32 mouse cellular contexts compared by ENCODE assay signal in genomic region chr17:75218700-75219099, GRCm38 (mm10).
"Had no signal": no experiment of that assay in that cellular context is flagged by ENCODE, and none has a peak within 500 bp of the region (broad histone marks: within the 10 kb centered on the region; RNA-seq: fewer than 3 reads in every experiment).

No protein-coding gene starts in this region.

- H3K27ac ChIP-seq: heart, adult 2 months; heart, embryonic 10.5 days; heart, embryonic 13.5 days; heart, embryonic 15.5 days; hindbrain, embryonic 10.5 days; hindbrain, embryonic 12.5 days; hindbrain, embryonic 14.5 days; hindbrain, embryonic 15.5 days; hindbrain, postnatal 0 days; kidney, embryonic 15.5 days; kidney, postnatal 0 days; layer of hippocampus, adult 2 months; left cerebral cortex, adult 2 months had no signal

- H3K4me1 ChIP-seq: heart, embryonic 10.5 days; heart, embryonic 12.5 days; heart, embryonic 13.5 days; heart, embryonic 15.5 days; hindbrain, embryonic 10.5 days; hindbrain, embryonic 12.5 days; hindbrain, embryonic 15.5 days; kidney, embryonic 15.5 days had no signal

- H3K4me3 ChIP-seq: heart, adult 2 months; heart, embryonic 10.5 days; heart, embryonic 12.5 days; heart, embryonic 13.5 days; heart, embryonic 15.5 days; hindbrain, embryonic 10.5 days; hindbrain, embryonic 12.5 days; hindbrain, embryonic 15.5 days; kidney, embryonic 15.5 days; layer of hippocampus, adult 2 months; left cerebral cortex, adult 2 months had no signal

- H3K4me2 ChIP-seq: heart, embryonic 11.5 days; heart, embryonic 12.5 days; heart, embryonic 13.5 days; heart, embryonic 15.5 days; hindbrain, embryonic 12.5 days; hindbrain, embryonic 14.5 days; hindbrain, embryonic 15.5 days; kidney, embryonic 15.5 days had no signal

- H3K36me3 ChIP-seq: heart, embryonic 10.5 days; heart, embryonic 12.5 days; heart, embryonic 13.5 days; heart, embryonic 15.5 days; hindbrain, embryonic 10.5 days; hindbrain, embryonic 12.5 days; hindbrain, embryonic 15.5 days; kidney, embryonic 15.5 days had no signal

- H3K27me3 ChIP-seq: heart, embryonic 12.5 days; heart, embryonic 13.5 days; heart, embryonic 15.5 days; hindbrain, embryonic 12.5 days; hindbrain, embryonic 15.5 days; kidney, embryonic 15.5 days had no signal

- ATAC-seq: hindbrain, embryonic 16.5 days; hindbrain, postnatal 0 days; inflammation-experienced regulatory T-cells, adult 6 months had no signal

- H3K9me3 ChIP-seq: heart, embryonic 10.5 days; heart, embryonic 12.5 days; heart, embryonic 13.5 days; heart, embryonic 15.5 days; hindbrain, embryonic 10.5 days; hindbrain, embryonic 12.5 days; hindbrain, embryonic 15.5 days; kidney, embryonic 15.5 days had no signal

- H3K9ac ChIP-seq: heart, embryonic 12.5 days; heart, embryonic 13.5 days; heart, embryonic 15.5 days; hindbrain, embryonic 12.5 days; hindbrain, embryonic 14.5 days; hindbrain, embryonic 15.5 days; kidney, embryonic 15.5 days had no signal

- DNase-seq: heart, adult 18-20 months; heart, adult 2 months; heart, postnatal 14 days; heart, postnatal 36 days; heart, postnatal 4 days; kidney, adult 11 months; kidney, adult 18-20 months; kidney, adult 2 months; kidney, adult 8-10 months; kidney, postnatal 10 days; kidney, postnatal 14 days; kidney, postnatal 25 days; kidney, postnatal 36 days; kidney, postnatal 4 days; layer of hippocampus, adult 9-11 months; layer of hippocampus, postnatal 36 days had no signal
